Mouse (Mus musculus): Measurements from ENCODE around the gene Bfar.
"Not testable (repeated sequence)": the region's sequence is repeated elsewhere in the genome, so short reads cannot be mapped to it uniquely, and the experiment has no call there.

The Bfar gene

DNA sequence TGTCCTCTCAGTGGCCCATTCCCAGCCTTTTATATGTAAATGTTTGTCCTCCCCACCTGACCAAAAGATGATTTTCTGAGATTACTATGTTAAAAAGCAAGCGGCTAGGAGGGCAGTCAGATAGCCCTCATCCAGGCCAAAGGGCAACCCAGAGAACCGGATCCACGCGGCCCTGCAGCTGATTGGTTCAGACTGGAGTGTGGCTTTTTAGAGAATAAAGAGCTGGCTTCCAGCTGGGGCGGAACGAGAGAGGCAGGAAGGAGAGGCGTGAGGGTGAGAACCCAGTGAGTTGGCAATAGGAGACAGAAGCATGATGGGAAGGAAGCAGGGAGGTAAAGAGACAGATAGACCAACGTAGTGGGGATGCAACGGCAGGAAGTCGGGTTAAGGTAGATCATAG lies 51.3 kb downstream of the Bfar start:
- DNase-seq, result no peak

DNA sequence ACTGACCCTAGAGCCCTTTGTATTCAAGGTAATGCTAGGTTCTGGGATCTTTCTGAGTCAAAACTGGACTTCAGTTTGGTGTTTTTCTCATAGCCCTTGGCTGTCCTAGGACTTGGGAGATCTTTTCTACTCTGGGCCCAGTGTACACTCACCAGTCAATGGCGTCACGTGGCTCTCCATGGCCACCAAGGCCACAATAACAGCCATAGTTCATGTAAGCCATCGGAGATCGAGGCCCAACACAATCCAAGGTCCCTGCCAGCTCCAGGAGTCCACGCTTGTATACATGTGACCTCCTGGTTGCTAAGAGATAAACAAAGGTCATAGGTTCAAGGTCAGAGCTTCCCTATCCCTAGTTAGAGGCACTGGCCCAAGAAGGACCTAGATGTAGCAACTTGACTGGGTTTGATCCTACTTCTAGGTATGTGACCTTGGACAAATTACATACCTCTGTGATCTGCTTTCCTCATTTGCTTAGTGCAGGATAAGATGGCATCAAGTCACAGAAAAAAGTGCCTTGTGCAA lies 56.2 kb downstream of the Bfar start:
- DNase-seq, result no peak

DNA sequence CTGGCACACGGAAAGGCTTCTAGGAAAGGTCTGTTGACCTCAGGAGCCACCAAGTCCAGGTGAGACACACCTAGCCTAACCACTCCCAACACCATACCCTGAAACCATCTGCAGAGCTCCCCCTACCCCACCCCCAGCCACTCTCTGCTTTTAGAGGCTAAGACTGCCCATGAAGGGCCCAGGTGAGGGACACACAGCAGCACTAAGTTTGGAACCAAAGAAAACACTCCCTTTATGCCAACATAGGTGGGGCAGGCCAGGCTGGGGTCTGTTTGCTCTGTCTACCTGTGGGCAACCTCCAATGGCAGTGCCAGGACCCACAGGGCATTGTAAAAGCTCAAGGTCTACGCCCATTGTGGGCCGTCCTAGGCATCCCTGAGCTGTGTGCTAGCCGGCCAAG lies 57.8 kb downstream of the Bfar start:
- no peak for DNase-seq

DNA sequence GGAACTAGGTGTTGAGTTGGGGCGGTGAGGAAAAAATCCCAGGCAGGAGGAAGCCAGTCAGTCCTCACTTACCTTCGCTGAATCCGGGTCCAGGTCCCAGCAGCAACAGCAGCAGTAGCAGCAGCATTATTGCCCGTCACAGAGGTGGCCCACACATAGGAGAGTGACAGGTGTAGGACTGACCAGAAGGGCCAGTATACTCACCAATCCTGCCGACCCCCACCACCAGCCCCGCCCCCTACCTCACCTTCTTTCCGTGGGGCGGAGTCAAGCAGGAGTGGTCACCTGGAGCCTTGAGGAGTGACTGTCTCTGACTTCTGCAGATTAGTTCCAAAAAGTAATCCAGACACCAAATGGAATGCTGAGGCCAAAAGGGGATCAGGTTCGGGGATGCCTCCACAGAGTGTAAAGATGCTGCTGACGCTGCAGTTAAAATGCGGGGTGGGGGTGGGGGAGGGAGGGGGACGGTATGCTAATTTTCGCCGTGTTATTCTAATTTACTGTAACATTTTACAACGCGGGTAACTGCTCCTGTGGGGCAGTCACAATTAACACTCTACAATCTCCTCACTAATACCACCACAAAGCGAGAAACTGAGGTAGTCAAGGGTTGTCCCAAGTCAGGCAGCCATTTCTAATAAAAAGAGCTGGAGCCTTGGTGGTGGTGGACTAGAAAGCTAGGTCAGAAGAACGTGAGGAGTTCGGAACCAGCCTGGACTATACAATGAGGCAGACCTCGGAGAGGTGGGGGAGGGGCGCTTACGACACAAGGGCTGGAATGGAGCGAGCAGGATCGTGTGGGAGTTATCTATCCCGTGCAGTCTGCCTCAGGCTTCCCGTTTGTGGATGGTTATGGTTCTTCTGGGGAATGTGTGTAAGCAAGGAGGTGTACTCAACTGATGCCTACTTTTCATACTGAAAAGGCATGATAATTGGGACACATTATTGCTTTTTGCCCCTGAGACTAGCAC lies 58.9 kb downstream of the Bfar start, which contains the start of gene Pla2g10:
TSS of gene Pla2g10 (minus strand) at position 699 of the 971 bp plus-strand sequence.
- DNase-seq, result peak in 1 of 2 experiments; percentile 19

DNA sequence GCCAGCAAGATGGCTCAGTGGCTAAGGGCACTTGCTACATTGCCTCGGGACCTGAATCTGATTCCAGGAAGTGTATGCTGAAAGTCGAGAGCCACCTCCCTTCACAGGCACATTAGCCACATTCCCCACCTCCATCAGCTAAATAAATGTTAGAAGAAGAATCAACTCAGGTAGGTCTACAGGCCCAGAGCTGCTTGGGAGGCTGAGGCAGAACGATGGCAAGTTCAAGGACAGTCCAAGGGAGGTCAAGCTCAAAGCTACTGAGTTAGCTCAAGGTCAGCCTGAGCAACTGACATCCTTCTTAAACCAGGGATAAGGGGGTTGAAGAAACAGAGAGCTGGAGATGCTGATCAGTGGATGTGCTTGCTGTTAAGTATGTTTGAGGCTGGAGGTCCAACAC lies 61.1 kb downstream of the Bfar start:
- DNase-seq, result no peak

DNA sequence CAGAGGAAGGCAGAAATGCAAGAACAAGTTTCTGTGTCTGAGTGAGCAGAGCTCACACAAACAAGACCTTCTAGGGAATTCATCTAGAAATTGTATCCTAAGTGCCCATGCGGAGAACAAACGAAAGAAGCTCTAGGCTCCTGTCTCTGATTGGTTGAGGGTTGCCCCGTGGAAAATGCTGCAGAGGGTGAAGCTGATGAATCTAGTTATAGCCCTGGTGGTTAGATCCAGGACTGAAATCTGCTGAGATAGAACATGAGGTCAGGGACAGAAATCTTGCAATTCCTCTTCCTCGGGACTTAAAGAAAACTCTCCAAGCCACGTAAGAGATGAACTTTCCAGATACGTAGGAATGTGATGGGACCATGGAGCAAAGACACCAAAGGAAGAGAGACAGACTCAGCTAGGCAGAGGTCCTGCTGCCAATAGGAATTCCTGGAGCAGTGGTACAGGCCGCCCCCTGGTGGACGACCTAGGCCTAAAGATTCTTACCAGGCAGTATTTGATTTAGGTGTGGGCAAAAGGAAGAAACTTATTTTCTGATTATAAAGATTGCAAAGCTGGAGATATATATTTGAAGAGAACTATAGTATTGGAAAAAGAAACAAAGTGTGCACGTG lies 62.0 kb downstream of the Bfar start:
- DNase-seq, result peak; percentile 81 to 90

DNA sequence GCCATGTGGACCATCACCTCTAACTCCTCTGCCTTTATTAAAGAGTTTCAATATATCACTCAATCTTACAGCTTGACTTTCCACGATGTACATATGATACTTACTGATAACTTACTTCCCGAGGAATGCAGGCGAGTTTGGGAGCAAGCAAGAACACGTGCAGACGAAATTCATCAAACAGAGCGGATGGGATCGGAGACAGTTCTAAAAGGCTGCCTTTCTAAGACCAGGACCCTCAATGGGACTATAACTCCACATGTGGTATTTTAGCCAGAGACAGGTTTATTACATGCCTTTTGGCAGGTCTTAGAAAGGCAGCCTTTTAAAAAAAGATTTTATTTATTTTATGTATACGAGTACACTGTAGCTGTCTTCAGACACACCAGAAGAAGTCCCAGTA lies 64.3 kb downstream of the Bfar start:
- DNase-seq, result no peak

DNA sequence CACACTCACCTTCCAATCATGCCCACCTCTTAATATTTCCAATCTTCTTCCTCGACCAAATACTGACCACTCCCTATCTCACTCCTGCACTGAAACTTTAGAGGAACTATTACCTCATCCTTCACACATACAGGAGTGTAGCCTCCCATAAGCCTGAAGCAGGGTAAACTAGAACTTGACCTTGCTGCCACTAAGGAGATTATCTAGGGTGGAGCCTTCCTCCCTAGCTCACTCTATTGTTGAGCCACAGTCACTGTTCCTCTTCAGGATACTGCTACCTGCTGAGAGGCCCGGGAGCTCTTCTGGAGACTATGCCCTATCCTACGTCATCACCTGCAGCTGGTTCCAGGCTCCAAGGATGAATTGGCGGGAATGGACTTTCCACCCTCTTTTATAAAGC lies 67.4 kb downstream of the Bfar start:
- not testable (repeated sequence) for DNase-seq

DNA sequence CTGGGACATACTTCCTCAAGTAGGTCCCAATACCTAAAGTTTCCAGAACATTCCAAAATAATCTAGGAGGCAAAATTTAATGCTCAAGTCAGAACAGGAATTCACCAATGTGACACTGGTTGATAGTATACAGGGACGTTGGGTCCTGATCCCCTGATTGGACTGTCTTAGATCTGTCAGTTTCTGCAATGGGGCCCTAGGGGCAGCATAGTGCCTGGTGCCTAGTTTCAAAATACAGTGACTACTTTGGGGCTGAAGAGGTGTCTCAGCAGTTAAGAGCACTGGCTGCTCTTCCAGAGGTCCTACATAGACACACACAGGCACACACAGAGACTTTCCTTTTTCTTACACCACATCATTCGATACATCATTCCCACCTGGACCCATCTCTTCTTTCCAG lies 69.2 kb downstream of the Bfar start:
- no peak for DNase-seq

DNA sequence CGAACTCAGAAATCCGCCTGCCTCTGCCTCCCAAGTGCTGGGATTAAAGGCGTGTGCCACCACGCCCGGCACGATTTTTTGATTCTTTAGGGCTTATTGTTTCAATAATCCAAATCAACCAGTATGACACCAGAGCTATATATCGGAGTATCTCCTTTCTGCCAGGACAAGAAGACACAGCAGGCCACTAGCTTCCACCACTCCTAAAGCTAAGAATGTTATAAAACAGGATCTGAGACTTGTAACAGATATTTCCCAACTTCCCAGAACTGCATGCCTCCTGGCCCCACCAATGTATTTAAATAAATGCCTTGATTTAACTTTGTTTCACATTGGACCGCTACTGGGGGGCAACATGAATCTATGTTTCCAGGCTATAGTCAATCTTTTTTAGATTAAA lies 76.0 kb downstream of the Bfar start:
- DNase-seq, result no peak

DNA sequence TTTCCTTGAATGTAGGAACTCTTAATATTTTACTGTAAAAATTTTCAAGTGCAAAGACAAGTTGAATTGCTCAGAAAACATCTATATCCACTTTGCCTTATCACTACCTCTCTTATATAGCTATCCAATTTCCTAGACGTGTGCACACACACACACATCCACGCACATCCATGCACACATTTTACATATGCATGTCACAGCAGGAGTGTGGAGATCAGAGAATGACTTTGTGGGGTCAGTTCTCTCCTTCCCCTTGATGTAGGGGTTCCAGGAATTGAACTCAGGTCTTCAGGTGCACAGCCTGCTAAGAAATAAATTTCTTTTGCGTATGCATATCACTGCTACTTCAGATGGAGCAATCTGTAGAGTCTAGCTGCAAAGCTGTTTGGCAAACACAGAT lies 76.5 kb downstream of the Bfar start:
- no peak for DNase-seq

DNA sequence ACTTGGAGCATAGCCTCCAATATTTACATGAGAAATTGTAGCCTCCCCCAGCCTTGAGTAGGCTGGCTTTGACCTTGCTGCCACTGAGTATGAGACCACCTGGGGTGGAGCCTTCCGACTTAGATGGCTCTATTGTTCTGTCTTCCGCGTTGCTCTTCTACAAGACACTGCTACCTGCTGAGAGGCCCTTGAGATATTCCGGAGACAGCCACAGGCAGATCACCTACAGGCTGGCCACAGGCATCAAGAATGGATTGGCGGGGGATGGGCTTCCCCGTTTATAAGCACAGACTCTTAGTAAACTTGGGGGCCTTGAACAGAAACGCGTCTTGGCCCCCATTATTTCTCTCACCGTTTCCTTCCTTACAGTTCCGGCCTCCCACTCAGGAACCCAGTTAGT lies 77.2 kb downstream of the Bfar start:
- not testable (repeated sequence) for DNase-seq

DNA sequence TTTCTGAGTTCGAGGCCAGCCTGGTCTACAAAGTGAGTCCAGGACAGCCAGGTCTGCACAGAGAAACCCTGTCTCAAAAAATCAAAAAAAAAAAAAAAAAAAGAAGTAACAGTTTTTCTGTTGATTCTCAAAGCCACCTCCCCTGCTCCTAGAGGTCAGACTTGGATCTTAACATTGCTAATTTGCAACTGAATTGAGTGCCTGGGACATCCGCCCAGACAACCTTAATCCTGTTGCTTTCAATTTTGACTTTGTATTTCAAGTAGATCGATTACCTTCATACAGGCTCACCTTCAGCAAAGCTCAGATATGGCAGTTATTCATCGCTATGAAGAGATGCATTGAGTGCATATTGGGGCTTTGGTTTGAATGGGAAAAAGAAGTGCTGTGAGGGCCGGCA lies 77.6 kb downstream of the Bfar start:
- no peak for DNase-seq

DNA sequence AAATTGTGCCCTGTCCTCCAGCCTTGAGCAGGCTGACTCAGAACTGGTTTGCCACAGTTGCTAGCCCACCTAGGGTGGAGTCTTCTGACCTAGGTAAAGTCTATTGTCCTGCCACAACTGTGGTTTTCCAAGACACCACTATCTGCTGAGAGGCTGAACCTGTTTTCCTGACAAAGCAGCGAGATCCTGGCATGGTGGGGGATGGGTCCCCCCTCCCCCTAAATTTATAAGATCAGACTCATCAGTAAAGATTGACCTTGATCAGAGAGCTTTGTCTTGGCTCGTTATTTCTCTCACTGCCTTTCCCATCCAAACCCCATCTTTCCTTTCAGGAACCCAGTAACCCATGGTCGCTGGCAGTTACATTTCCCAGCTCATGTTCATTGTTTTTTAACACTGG lies 78.3 kb downstream of the Bfar start:
- DNase-seq, result no peak

DNA sequence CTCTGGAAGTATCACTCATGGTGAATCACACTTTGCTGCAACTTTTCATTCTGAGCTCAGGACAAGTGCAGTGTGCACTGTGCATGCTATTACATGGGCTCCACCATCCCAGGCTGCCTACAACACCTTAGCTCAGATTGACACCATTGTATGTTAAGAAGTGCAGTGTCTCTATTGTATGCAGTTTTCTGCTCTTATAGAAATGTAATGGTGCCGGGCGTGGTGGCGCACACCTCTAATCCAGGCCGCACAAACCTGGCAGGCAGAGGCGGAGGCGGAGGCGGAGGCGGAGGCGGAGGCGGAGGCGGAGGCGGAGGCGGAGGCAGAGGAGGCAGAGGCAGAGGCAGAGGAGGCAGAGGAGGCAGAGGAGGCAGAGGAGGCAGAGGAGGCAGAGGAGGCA lies 79.0 kb downstream of the Bfar start:
- no peak for DNase-seq

Measured in cerebellum, postnatal 25 days (tissue).